Mouse (Mus musculus) G1E (cell line): ENCODE data around the gene Soat2.

Source experiments
- CTCF ChIP-seq: IDR thresholded peaks from 2 replicates; pipeline ENCODE4 v1.5.1; 2012; ENCODE audit warnings: low read depth, low read length, inconsistent platforms, mixed read lengths
- GATA1 ChIP-seq: IDR thresholded peaks from 2 replicates; pipeline ENCODE4 v1.6.1; 2012; ENCODE audit warnings: borderline replicate concordance, low read length, inconsistent platforms, mixed read lengths
- GATA2 ChIP-seq: IDR thresholded peaks from 2 replicates; pipeline ENCODE4 v1.6.1; 2012; ENCODE audit warnings: low read depth, low read length, inconsistent platforms, borderline replicate concordance
- POLR2AphosphoS5 ChIP-seq: IDR thresholded peaks from 2 replicates; pipeline ENCODE4 v1.6.1; 2012; ENCODE audit warnings: low read depth, low read length, inconsistent platforms; ENCODE audit not compliant: insufficient replicate concordance
- TAL1 ChIP-seq: conservative IDR thresholded peaks from 2 replicates; pipeline ENCODE4 v1.6.1; 2012; ENCODE audit warnings: low read depth, low read length, inconsistent platforms, mixed read lengths

DNA sequence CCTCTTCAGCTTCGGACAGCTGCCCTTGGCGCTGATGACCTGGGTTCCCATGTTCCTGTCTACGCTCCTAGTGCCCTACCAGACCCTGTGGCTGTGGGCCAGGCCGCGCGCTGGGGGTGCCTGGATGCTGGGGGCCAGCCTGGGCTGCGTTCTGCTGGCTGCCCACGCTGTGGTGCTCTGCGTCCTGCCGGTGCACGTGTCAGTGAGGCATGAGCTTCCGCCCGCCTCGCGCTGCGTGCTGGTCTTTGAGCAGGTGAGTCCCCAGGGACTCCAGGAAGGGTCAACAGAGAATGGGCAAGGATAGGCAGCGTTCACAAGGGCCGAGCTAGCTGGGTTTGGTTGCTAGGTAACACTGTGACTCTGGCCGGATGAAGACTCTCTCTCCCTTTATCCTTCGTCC is 6.5 kb downstream of the Soat2 start:
- TF ChIP-seq POLR2AphosphoS5 (no peak), CTCF (no peak), TAL1 (no peak), GATA2 (no peak), GATA1 (no peak)
